Mouse (Mus musculus) right cerebral cortex, postnatal 36 days (tissue): ENCODE measurements around the gene Slc22a1.

ENCODE experiments used
- DNase-seq, 2 experiments: peaks; one replicate each; pipeline ENCODE4 v3.0.0; 2022; ENCODE audit warnings: low spot score in 2 of 2, mixed read lengths in 1 of 2

The Slc22a1 gene

DNA sequence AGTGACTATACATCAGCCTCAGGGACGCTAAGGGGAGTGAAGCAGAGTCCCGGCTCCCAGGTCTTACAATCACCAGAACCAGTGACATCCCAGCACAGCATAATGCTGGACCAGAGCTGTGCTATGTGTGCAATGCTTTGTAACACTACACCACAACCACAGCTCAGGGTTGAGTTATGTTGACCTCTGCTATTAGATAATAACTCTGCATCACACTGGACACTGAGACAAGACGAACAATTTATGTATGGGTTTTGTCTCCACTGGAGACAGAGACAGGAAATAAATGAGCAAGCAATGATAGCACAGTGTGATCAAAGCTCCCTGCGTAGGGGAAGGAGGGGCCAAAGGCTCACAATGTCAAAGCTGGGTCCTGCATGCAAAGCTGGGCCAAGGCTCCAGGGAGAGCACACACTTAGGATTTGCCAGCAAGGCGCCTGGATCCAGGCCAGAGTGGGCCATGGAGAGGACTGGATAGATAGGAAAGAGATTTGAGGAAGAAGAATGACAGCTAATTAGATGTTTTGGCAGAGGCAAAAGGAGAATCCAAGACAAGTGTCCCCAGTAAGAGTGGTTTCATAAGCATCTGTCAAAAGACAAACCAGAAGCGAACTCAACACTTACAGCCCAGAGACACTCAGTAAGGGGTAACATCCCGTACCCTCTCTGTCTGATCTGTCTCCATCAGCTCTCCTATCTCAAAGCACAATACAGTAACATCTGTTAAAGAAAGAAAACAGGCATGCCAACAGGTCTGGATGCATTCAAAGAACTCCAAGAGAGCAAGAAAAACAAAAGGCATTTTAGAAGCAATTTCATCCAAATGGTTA is 43.6 kb downstream of the Slc22a1 start:
- no peak for DNase-seq

DNA sequence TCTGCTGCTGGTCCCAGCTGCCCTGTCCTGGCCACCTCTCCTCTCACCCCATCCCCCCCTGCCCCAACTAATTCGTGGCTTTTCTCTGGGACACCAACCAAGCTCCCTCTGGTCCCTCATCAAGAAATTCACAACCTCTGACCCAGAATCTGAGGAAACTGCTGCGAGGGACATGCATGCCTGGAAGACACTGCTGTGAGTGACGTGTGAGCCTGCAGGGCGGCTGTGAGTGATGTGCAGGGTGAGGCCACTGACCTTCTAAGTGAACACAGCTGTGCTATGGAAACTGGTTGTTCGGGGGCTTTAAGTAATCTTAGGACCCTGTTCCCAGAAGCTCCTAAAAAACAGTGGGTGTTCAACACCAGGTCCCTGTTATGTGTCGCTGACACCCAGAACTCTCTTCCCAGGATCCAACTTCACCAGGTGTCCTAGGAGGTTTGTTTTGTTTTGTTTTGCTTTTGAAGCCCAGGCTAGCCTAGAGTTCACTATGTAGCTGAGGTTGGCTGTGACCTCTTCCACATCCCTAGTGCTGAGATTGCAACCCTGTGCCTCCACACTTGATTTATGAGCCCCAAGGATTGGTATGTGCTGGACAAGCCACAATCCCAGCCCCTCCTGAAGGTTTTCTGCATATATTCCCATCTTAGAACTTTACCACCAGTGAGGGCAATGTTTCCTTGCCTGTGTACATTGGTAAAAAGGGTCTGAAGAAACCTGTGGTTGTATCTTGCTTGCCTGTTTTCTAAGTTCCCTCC is 44.5 kb downstream of the Slc22a1 start:
- DNase-seq, result no peak

DNA sequence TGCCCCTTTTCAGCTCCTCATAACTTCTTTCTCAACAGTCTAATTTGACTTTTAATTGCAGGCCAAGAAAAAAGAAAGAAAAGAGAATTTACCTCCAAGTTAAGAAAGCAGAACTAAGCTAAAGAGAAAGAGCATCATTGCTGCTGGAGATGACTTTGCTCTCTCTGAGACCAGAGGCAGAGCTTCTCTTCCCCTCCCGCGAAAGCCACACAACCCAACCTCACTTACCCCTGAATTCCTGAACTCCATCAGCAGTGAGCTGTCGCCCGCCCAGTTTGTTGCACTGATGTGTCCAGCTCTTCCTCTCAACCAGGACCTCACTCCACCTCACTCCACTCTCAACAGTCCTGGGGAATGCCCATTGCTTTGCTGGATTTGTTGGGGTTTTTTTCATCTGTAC is 47.6 kb downstream of the Slc22a1 start:
- DNase-seq, result no peak

DNA sequence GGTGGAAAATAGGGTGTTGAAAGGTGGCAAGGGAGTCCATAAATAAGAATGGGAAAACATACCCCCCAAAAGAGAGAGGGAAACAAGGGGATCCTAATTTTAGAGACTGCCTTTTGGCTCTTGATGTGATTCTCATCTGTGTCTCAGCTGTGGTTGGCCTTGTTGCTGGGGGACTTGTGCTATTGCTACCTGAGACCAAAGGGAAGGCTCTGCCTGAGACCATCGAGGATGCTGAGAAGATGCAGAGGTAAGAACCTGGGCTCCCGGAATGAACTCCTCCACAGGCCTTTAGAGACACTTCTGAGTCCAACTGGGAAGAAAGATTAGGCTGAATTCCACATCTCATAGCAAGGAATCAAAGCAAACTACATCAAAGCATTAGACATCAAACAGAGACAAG is 56.0 kb downstream of the Slc22a1 start:
- no peak for DNase-seq

DNA sequence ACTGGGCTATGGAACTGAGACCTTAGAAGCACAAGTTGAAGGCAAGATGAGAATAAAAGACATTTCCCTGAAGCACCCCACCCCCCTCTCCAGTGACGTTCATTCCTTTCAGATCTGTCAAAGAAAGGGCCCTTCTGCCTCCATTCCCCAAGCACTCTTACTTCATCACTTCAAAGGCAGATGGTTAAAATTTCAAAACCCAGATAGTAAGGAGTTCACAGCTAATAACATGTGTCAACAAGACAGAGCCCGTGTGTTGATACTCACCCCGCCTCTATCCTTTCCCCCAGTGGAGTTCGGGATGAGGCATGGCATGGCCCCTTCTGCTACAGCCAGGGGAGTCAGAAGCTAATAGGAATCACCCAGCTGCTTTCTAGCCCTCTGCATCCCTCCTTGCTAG is 60.2 kb downstream of the Slc22a1 start:
- no peak for DNase-seq

DNA sequence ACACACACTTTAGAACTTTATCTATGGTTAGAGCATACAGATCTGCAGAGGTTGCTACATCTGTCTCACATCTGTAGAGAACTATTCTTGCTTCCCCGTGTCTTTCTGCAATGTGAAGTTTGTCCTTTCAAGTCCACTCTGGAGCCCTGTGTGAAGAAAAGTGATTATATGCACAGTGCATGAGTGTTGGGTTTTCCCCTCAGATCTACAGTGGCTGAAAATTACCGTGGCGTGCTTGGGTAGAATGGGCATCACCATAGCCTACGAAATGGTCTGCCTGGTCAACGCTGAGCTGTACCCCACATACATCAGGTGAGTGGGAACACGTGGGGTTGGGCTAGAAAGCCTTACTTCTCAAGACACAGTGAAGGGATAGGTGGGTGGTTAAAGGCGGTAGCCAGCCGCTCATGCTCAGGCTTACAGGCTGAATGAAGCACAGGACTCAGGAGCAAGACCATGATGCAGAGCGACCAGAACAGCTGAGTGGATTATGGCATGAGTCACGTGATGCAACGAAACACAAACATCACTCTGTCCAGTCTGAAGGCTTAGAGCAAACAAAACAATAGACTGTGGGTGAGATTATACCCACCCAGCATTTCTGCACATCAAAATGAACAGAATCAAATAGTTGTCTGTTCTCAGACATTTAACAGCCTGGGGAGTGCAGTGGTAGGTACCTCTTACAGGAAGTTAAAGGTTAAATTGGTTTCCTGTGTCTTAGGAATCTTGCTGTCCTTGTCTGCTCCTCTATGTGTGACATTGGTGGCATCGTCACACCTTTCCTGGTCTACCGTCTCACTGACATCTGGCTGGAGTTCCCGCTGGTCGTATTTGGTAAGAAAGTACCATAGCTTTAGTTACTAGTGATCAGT is 60.9 kb downstream of the Slc22a1 start:
- DNase-seq, result no peak

DNA sequence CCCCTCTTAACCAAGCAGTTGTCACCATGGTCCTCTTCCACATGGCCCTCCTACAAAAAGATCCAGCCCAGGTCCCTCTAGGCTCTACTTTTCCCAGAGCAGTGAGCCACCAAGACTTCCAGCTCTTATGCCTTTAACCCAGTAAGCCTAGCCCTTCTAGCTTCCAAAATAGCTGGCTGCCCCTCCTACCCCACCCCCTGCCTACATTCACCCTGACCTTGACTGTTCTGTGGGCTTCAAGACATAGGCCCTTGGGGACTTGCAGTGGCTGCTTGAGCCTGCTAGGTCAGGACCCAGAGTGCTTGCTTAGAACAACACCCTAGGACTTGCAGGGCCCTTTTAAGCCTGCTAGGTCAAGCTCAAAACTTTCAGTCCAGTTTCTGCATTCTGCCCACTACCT is 68.4 kb downstream of the Slc22a1 start:
- DNase-seq, result no peak

DNA sequence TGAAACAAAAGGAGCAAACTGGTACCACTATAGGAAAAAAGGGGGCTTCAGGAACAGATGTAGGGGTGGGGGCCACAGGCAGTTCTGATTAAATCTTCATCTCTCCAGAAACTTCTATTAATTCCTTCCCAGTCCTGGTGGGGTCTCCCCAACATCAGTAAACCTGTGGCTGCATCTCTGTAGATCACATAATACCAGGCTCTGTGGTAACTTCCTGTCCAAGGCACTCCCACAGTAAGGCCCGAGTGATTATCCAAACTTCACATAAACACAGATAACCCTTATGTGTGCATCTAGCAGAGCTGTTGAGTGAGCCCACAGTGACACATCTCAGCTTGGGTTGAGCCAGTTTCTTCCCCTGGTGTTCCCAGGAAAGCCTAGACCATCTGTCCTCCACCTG is 69.0 kb downstream of the Slc22a1 start:
- no peak for DNase-seq
